Comparison of ENCODE assay signal across 28 mouse cellular contexts in genomic region chr3:132706977-132707376, GRCm38 (mm10). TPM values are rescaled to one million over a fixed set of nuclear protein-coding genes. Genes with fewer than 3 reads are reported as not detected.
DNase-seq lines count a peak whose midpoint lies in the region; ATAC-seq and TF ChIP-seq lines count a peak whose summit lies in the region.
"Had no signal": no experiment of that assay in that cellular context is flagged by ENCODE, and none has a peak within 500 bp of the region (broad histone marks: within the 10 kb centered on the region; RNA-seq: fewer than 3 reads in every experiment).

No protein-coding gene starts in this region.

- H3K4me3 ChIP-seq in liver, embryonic 14.5 days (ENCODE audit: insufficient read depth in 1 of 2, low read depth in 2 of 2, low read length in 2 of 2) = no peak overlapping the region
- no peak overlapping the region for H3K4me3 ChIP-seq in liver, embryonic 12.5 days
- no peak overlapping the region for H3K4me3 ChIP-seq in ES-Bruce4 (ENCODE audit: low read depth, low read length)
- H3K4me3 ChIP-seq: forebrain, embryonic 13.5 days; limb, embryonic 10.5 days; limb, embryonic 15.5 days; midbrain, embryonic 13.5 days; stomach, embryonic 15.5 days had no signal

- no peaks in the 10 kb centered on the region for H3K9me3 ChIP-seq in liver, embryonic 14.5 days (ENCODE audit: control insufficient read depth, low read length)
- H3K9me3 ChIP-seq in liver, embryonic 12.5 days (replicated peaks) = no peaks in the 10 kb centered on the region
- H3K9me3 ChIP-seq in ES-Bruce4 (replicated peaks; ENCODE audit: control insufficient read depth, insufficient read depth, low read length, poor library complexity, severe bottlenecking) = no peaks in the 10 kb centered on the region
- H3K9me3 ChIP-seq: forebrain, embryonic 13.5 days; G1E; limb, embryonic 10.5 days; limb, embryonic 15.5 days; midbrain, embryonic 13.5 days; stomach, embryonic 15.5 days had no signal

- TF ChIP-seq EP300 in liver, embryonic 14.5 days (IDR thresholded peaks at IDR 0.05; ENCODE audit: low read depth) = no peak
- no peak for TF ChIP-seq EP300 in ES-Bruce4 (IDR thresholded peaks at IDR 0.05; ENCODE audit: insufficient read depth, low read depth, low read length)

- no peaks in the 10 kb centered on the region for H3K36me3 ChIP-seq in liver, embryonic 14.5 days (replicated peaks; ENCODE audit: control insufficient read depth, insufficient read depth, low read depth)
- peaks cover 3% of the 10 kb centered on the region; the same call in 1 of the 2 replicates for H3K36me3 ChIP-seq in liver, embryonic 12.5 days
- H3K36me3 ChIP-seq in ES-Bruce4 (ENCODE audit: control insufficient read depth, insufficient read depth, low read length, poor library complexity, severe bottlenecking) = no peaks in the 10 kb centered on the region

- H3K27ac ChIP-seq in liver, embryonic 14.5 days = no peak overlapping the region
- no peak overlapping the region for H3K27ac ChIP-seq in liver, embryonic 12.5 days
- no peak overlapping the region for H3K27ac ChIP-seq in ES-Bruce4 (ENCODE audit: insufficient read depth, low read length)
- H3K27ac ChIP-seq: forebrain, embryonic 13.5 days; kidney, postnatal 0 days; limb, embryonic 10.5 days; limb, embryonic 15.5 days; macrophage; midbrain, embryonic 13.5 days; stomach, embryonic 15.5 days had no signal

- TF ChIP-seq POLR2A in ES-Bruce4 (IDR thresholded peaks at IDR 0.05; ENCODE audit: insufficient read depth, low read length) = no peak

- WGBS in liver, embryonic 14.5 days (ENCODE audit: insufficient replicate concordance) = 76% methylated on average over 4 of the region's 4 CpGs
- 78% methylated on average over 4 of the region's 4 CpGs for WGBS in liver, embryonic 12.5 days (ENCODE audit: insufficient replicate concordance)

- no peak for DNase-seq in liver, embryonic 14.5 days (ENCODE audit: low read depth in 3 of 3, low spot score in 3 of 3)
- no peak for DNase-seq in Patski (ENCODE audit: low read depth, low spot score)
- DNase-seq in embryo, embryonic 10 days (ENCODE audit: low spot score) = no peak
- no peak for DNase-seq in right cerebral cortex, adult 18-20 months
- DNase-seq in gastrocnemius, postnatal 10 days = no peak
- DNase-seq: adrenal gland, postnatal 10 days; cerebellum, adult 8-10 months; cerebellum, postnatal 25 days; heart, postnatal 14 days; kidney, adult 8-10 months; kidney, postnatal 4 days; layer of hippocampus, adult 9-11 months; lung, adult 2 months; lung, postnatal 10 days; retina, postnatal 1 day; right cerebral cortex, postnatal 25 days; thymus, postnatal 14 days had no signal

- CTCF ChIA-PET in Patski (lab: Charles Lee) = interaction anchor here (0.8 to 1.5 kb wide), 3 partner anchors 8 to 17 kb away, joined by 3 to 5 read pairs (median 3); no protein-coding TSS in a partner anchor

- H3K4me2 ChIP-seq in liver, embryonic 14.5 days (ENCODE audit: low read depth) = no peak overlapping the region
- no peak overlapping the region for H3K4me2 ChIP-seq in liver, embryonic 12.5 days
- H3K4me2 ChIP-seq: forebrain, embryonic 13.5 days; limb, embryonic 15.5 days; midbrain, embryonic 13.5 days; stomach, embryonic 15.5 days had no signal

- in situ Hi-C loops in Patski (cut with MboI; ENCODE audit: low pct_unique_long_range_greater_than_20kb) = no loop called here

- POLR2A ChIA-PET in Patski (lab: Charles Lee) = no interaction called here

- H3K9ac ChIP-seq in liver, embryonic 14.5 days (replicated peaks) = no peak overlapping the region
- H3K9ac ChIP-seq in liver, embryonic 12.5 days = no peak overlapping the region
- no peak overlapping the region for H3K9ac ChIP-seq in ES-Bruce4 (ENCODE audit: low read depth, poor library complexity, severe bottlenecking)
- H3K9ac ChIP-seq: forebrain, embryonic 13.5 days; limb, embryonic 15.5 days; midbrain, embryonic 13.5 days; stomach, embryonic 15.5 days had no signal

- no peak for ATAC-seq in liver, embryonic 14.5 days (ENCODE audit: insufficient read depth)
- ATAC-seq in liver, embryonic 12.5 days = no peak
- no peak for ATAC-seq in Patski
- ATAC-seq: forebrain, embryonic 13.5 days; hindbrain, embryonic 16.5 days; midbrain, embryonic 13.5 days had no signal

- TF ChIP-seq CTCF in liver, embryonic 14.5 days (IDR thresholded peaks at IDR 0.05; ENCODE audit: low read depth) = 0 out of 2 replicates have a peak, but pooled peaks have one; percentile 18
- TF ChIP-seq CTCF in ES-Bruce4 (IDR thresholded peaks at IDR 0.05; ENCODE audit: low read depth, low read length) (peak; percentile 47), Patski (IDR thresholded peaks at IDR 0.05) (peak; percentile 50)

- H3K27me3 ChIP-seq in liver, embryonic 14.5 days (ENCODE audit: control insufficient read depth, insufficient read depth, low read length) = no peaks in the 10 kb centered on the region
- H3K27me3 ChIP-seq in liver, embryonic 12.5 days (replicated peaks) = no peaks in the 10 kb centered on the region
- H3K27me3 ChIP-seq in ES-Bruce4 (ENCODE audit: control insufficient read depth, insufficient read depth, low read length, poor library complexity, severe bottlenecking) = no peaks in the 10 kb centered on the region
- H3K27me3 ChIP-seq in Patski = no peaks in the 10 kb centered on the region
- H3K27me3 ChIP-seq: forebrain, embryonic 13.5 days; limb, embryonic 15.5 days; midbrain, embryonic 13.5 days; stomach, embryonic 15.5 days had no signal

- H3K4me1 ChIP-seq in liver, embryonic 14.5 days (replicated peaks; ENCODE audit: control insufficient read depth in 2 of 2, insufficient read depth in 2 of 2, low read length in 1 of 2) = no peaks in the 10 kb centered on the region
- H3K4me1 ChIP-seq in liver, embryonic 12.5 days = no peaks in the 10 kb centered on the region
- H3K4me1 ChIP-seq in ES-Bruce4 (ENCODE audit: control insufficient read depth, insufficient read depth, low read length) = no peaks in the 10 kb centered on the region
- H3K4me1 ChIP-seq: forebrain, embryonic 13.5 days; limb, embryonic 10.5 days; limb, embryonic 15.5 days; midbrain, embryonic 13.5 days; stomach, embryonic 15.5 days had no signal

RNA-seq across cellular contexts. Expression of gene Aimp1, which starts 22.8 kb away (rescaled TPM):
- polyA plus RNA-seq in liver, embryonic 14.5 days (2012; rRNA removed) = 15.7 and 37.0 TPM in 2 replicates
- polyA plus RNA-seq in liver, embryonic 14.5 days (2014; fragmentation: Nextera tagmentation; extraction: Ambion mirVana) = 45.2 and 48.4 TPM in 2 replicates
- polyA plus RNA-seq in liver, embryonic 12.5 days (2016; fragmentation: Nextera tagmentation; extraction: Ambion mirVana) = 53.2 and 55.1 TPM in 2 replicates
- polyA plus RNA-seq in ES-Bruce4 (2011; ENCODE audit: insufficient read depth, insufficient read length, low read depth, missing spikeins) (133 and 138 TPM in 2 replicates), Patski (2021) (169 TPM)
- 10 to 100 TPM; 61.2 to 69.8 TPM for total RNA-seq in gastrocnemius, postnatal 10 days (2021)

RNA-seq across cellular contexts. Expression of gene Tbck, which starts 23.0 kb away (rescaled TPM):
- 0.92 and 0.94 TPM in 2 replicates for polyA plus RNA-seq in liver, embryonic 14.5 days (2012; rRNA removed)
- polyA plus RNA-seq in liver, embryonic 14.5 days (2014; fragmentation: Nextera tagmentation; extraction: Ambion mirVana) = 2.3 and 2.9 TPM in 2 replicates
- 8.0 and 8.7 TPM in 2 replicates for polyA plus RNA-seq in liver, embryonic 12.5 days (2016; fragmentation: Nextera tagmentation; extraction: Ambion mirVana)
- polyA plus RNA-seq in ES-Bruce4 (2011; ENCODE audit: insufficient read depth, insufficient read length, low read depth, missing spikeins) (11.5 and 15.3 TPM in 2 replicates), Patski (2021) (12.8 TPM)
- total RNA-seq in gastrocnemius, postnatal 10 days (2021) = 10 to 100 TPM; 11.0 to 11.1 TPM
